Mouse (Mus musculus): Measurements from ENCODE around the gene Lrp10. TPM values are rescaled to one million over a fixed set of nuclear protein-coding genes. Genes with fewer than 3 reads are reported as not detected.

Lrp10 gene
- total RNA-seq, 2 experiments from 2014 or later, result 87.9 to 91.3 TPM

DNA sequence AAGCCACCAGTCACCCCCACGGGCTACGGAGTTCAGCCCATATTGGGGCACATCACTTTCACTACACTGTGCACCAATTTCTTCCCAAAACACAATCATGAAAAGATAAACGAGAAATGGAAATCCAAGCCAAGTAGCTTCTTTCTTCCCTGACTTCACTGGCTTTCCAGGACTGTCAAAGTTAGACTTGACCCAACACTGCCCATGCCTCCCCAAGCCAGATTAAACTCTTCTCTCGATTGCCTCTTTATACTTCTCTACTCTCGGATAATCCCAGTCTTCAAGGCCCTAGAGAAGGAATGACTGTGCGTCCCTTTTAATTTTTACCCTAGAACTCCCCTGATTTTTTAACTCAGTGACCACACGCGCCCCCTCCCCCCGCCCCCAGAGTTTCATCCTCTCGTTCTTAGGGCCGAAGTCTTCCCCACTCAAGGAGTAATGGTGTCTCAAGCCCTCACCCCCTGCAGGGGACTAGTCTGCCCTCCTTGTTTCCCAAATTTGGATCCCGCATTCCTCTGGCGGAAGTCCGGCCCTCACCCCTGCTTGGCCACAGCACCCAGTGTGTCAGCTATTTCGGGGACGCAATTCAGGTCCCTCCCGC lies 52.9 kb downstream of the Lrp10 start:
- DNase-seq, result peak in 1 of 2 experiments; percentile 17
- intact Hi-C loops (cut with DNase I), result no loop called here

Other genes starting within 250 kb of the Lrp10 start
- gene Dad1, start 210.0 kb upstream of the Lrp10 start, total RNA-seq (2021), result 100 to 1,000 TPM; 121 TPM
- gene Abhd4, start 209.9 kb upstream of the Lrp10 start, total RNA-seq (2021), result 10 to 100 TPM; 55.9 to 67.1 TPM
- not detected for gene Olfr49, start 179.2 kb upstream of the Lrp10 start, total RNA-seq (2021)
- gene Oxa1l, start 103.3 kb upstream of the Lrp10 start, total RNA-seq (2021), result 100 to 1,000 TPM; 121 to 125 TPM
- 1 to 10 TPM; 6.6 to 8.1 TPM for gene Slc7a7, start 46.4 kb upstream of the Lrp10 start, total RNA-seq (2021)
- 100 to 1,000 TPM; 143 to 155 TPM for gene Mrpl52, start 37.2 kb upstream of the Lrp10 start, total RNA-seq (2021)
- gene Mmp14, start 32.5 kb upstream of the Lrp10 start, total RNA-seq (2021), result 100 to 1,000 TPM; 106 to 116 TPM
- gene Rem2, start 12.0 kb downstream of the Lrp10 start, total RNA-seq (2021), result not detected
- gene Prmt5, start 53.4 kb downstream of the Lrp10 start, total RNA-seq (2021), result 10 to 100 TPM; 32.9 to 38.2 TPM
- gene Haus4, start 90.5 kb downstream of the Lrp10 start, total RNA-seq (2021), result 10 to 100 TPM; 15.0 to 15.8 TPM
- gene Ajuba, start 113.4 kb downstream of the Lrp10 start, total RNA-seq (2021), result 10 to 100 TPM; 14.5 to 16.0 TPM
- 1 to 10 TPM; 4.2 to 4.9 TPM for gene 4931414P19Rik, start 141.9 kb downstream of the Lrp10 start, total RNA-seq (2021)
- gene Psmb5, start 153.9 kb downstream of the Lrp10 start, total RNA-seq (2021), result 100 to 1,000 TPM; 206 to 207 TPM
- gene Psmb11, start 157.3 kb downstream of the Lrp10 start, total RNA-seq (2021), result not detected
- gene Gm17606, start 176.8 kb downstream of the Lrp10 start, total RNA-seq (2021), result not detected
- 1 to 10 TPM; 1.3 TPM for gene Cdh24, start 177.2 kb downstream of the Lrp10 start, total RNA-seq (2021)
- gene 1700123O20Rik, start 222.1 kb downstream of the Lrp10 start, total RNA-seq (2021), result 10 to 100 TPM; 19.8 to 21.9 TPM
- gene Acin1, start 222.8 kb downstream of the Lrp10 start, total RNA-seq (2021), result 100 to 1,000 TPM; 104 to 114 TPM
- under 1 TPM; 0.10 TPM for gene Gm29776, start 234.7 kb downstream of the Lrp10 start, total RNA-seq (2021)
- gene Cebpe, start 248.0 kb downstream of the Lrp10 start, total RNA-seq (2021), result not detected